Mouse (Mus musculus): Measurements from ENCODE around the gene Gm9507.
"Not testable (repeated sequence)": the region's sequence is repeated elsewhere in the genome, so short reads cannot be mapped to it uniquely, and the experiment has no call there.

Gene Gm9507

GRCm38 (mm10) chr10:77787876-77788275 is 23.8 kb downstream of the Gm9507 start, which contains the start of gene Gm7137:
TSS of gene Gm7137 (minus strand) at chr10:77788200.
- not testable (repeated sequence) for TF ChIP-seq GATA4 (IDR thresholded peaks at IDR 0.05; ENCODE audit: insufficient replicate concordance, low read length)

GRCm38 (mm10) chr10:77782442-77782841 is 29.2 kb downstream of the Gm9507 start, which contains the start of gene Gm3250:
TSS of gene Gm3250 (minus strand) at chr10:77782542.
- not testable (repeated sequence) for TF ChIP-seq GATA4 (IDR thresholded peaks at IDR 0.05; ENCODE audit: insufficient replicate concordance, low read length)

GRCm38 (mm10) chr10:77776844-77777243 is 34.8 kb downstream of the Gm9507 start, which contains the start of gene Gm7138:
TSS of gene Gm7138 (minus strand) at chr10:77776944.
- TF ChIP-seq GATA4 (IDR thresholded peaks at IDR 0.05; ENCODE audit: insufficient replicate concordance, low read length) = not testable (repeated sequence)

- TF ChIP-seq GATA4 (IDR thresholded peaks at IDR 0.05; ENCODE audit: insufficient replicate concordance, low read length) = not testable (repeated sequence)
These were observed 40.4 kb downstream of the Gm9507 start, which contains the start of gene Gm3238 for GRCm38 (mm10) chr10:77771225-77771624. TSS of gene Gm3238 (minus strand) at chr10:77771325.

GRCm38 (mm10) chr10:77769727-77770126 is 41.9 kb downstream of the Gm9507 start:
- no peak for TF ChIP-seq GATA4 (IDR thresholded peaks at IDR 0.05; ENCODE audit: insufficient replicate concordance, low read length)
